Mouse (Mus musculus) Muller cell, postnatal 12 days (primary cell): ENCODE measurements around the gene Ecm2.

Experiments used
- DNase-seq: peaks from one replicate; pipeline ENCODE4 v3.0.0-alpha.2; 2015; ENCODE audit errors: inconsistent ontology term

Gene Ecm2

GRCm38 (mm10) chr13:49504510-49504909 lies at the start of gene Ecm2:
Gene Ecm2 (plus strand): TSS chr13:49504810.
- no peak for DNase-seq

- DNase-seq, result peak; percentile 27
These were observed 44.3 kb upstream of the Ecm2 start for GRCm38 (mm10) chr13:49460276-49460675.

- DNase-seq, result peak; percentile 19
These were observed 43.8 kb upstream of the Ecm2 start for GRCm38 (mm10) chr13:49460692-49461414.

GRCm38 (mm10) chr13:49461458-49462132 lies 43.0 kb upstream of the Ecm2 start:
- peak; percentile 57 for DNase-seq

- DNase-seq, result no peak
These were observed 41.7 kb upstream of the Ecm2 start for GRCm38 (mm10) chr13:49462921-49463320.

- no peak for DNase-seq
These were observed 38.7 kb upstream of the Ecm2 start for GRCm38 (mm10) chr13:49465875-49466274.

- no peak for DNase-seq
These were observed 38.1 kb upstream of the Ecm2 start for GRCm38 (mm10) chr13:49466393-49467075.

GRCm38 (mm10) chr13:49467585-49467984 lies 37.0 kb upstream of the Ecm2 start:
- no peak for DNase-seq

- no peak for DNase-seq
These were observed 35.6 kb upstream of the Ecm2 start for GRCm38 (mm10) chr13:49469002-49469401.

- no peak for DNase-seq
These were observed 34.3 kb upstream of the Ecm2 start for GRCm38 (mm10) chr13:49470319-49470718.

- DNase-seq, result peak; percentile 63
These were observed 33.8 kb upstream of the Ecm2 start for GRCm38 (mm10) chr13:49470806-49471205.

- no peak for DNase-seq
These were observed 32.5 kb upstream of the Ecm2 start for GRCm38 (mm10) chr13:49471981-49472675.

- DNase-seq, result no peak
These were observed 32.0 kb upstream of the Ecm2 start for GRCm38 (mm10) chr13:49472676-49473005.

GRCm38 (mm10) chr13:49477887-49478286 lies 26.7 kb upstream of the Ecm2 start:
- DNase-seq, result no peak

- DNase-seq, result no peak
These were observed 25.7 kb upstream of the Ecm2 start for GRCm38 (mm10) chr13:49478851-49479374.

GRCm38 (mm10) chr13:49479399-49479798 lies 25.2 kb upstream of the Ecm2 start:
- no peak for DNase-seq

- peak; percentile 60 for DNase-seq
These were observed 24.6 kb upstream of the Ecm2 start for GRCm38 (mm10) chr13:49480057-49480456.

- DNase-seq, result peak; percentile 44
These were observed 24.1 kb upstream of the Ecm2 start for GRCm38 (mm10) chr13:49480551-49480950.

- no peak for DNase-seq
These were observed 19.2 kb upstream of the Ecm2 start for GRCm38 (mm10) chr13:49485388-49485787.

GRCm38 (mm10) chr13:49492376-49493368 lies 11.9 kb upstream of the Ecm2 start, which contains the start of gene Tes3-ps:
Gene Tes3-ps (plus strand): TSS chr13:49493318.
- DNase-seq, result peak; percentile 6

- no peak for DNase-seq
These were observed 1.2 kb downstream of the Ecm2 start for GRCm38 (mm10) chr13:49505776-49506175.
